Mouse (Mus musculus) liver, embryonic 11.5 days (tissue): ENCODE data around the gene Hprt. TPM values are rescaled to one million over a fixed set of nuclear protein-coding genes. Genes with fewer than 3 reads are reported as not detected.

Source experiments
- ATAC-seq: fragments of 200-750 bp; cut with Nextera tagmentation; replicated peaks from 2 replicates; pipeline ENCODE4 v1.8.0; 2017; ENCODE audit warnings: moderate number of reproducible peaks, mild to moderate bottlenecking, moderate TSS enrichment, moderate library complexity; ENCODE audit not compliant: low FRiP score
- DNase-seq: peaks from one replicate; pipeline ENCODE4 v3.0.0-alpha.2; 2017; ENCODE audit warnings: low spot score
- H3K27ac ChIP-seq: fragments of 300-500 bp; sonication (generic); 2 replicates; pipeline ENCODE4 v1.5.1; 2014; ENCODE audit warnings: mild to moderate bottlenecking, low read depth, low read length, control low read depth
- H3K27me3 ChIP-seq: fragments of 300-500 bp; sonication (generic); replicated peaks from 2 replicates; pipeline ENCODE4 v1.6.1; 2014; ENCODE audit warnings: low read length, mixed read lengths; ENCODE audit not compliant: control insufficient read depth, insufficient read depth
- H3K36me3 ChIP-seq: fragments of 300-500 bp; sonication (generic); 2 replicates; pipeline ENCODE4 v1.6.1; 2014; ENCODE audit warnings: mild to moderate bottlenecking, low read length, moderate library complexity, mixed read lengths; ENCODE audit not compliant: control insufficient read depth, insufficient read depth
- H3K4me1 ChIP-seq: fragments of 300-500 bp; sonication (generic); replicated peaks from 2 replicates; pipeline ENCODE4 v1.6.1; 2014; ENCODE audit warnings: low read length, mixed read lengths; ENCODE audit not compliant: control insufficient read depth, insufficient read depth
- H3K4me2 ChIP-seq: fragments of 300-500 bp; sonication (generic); 2 replicates; pipeline ENCODE4 v1.6.1; 2014; ENCODE audit warnings: mild to moderate bottlenecking, control low read depth, moderate library complexity
- H3K4me3 ChIP-seq: fragments of 300-500 bp; sonication (generic); 2 replicates; pipeline ENCODE4 v1.5.1; 2014; ENCODE audit warnings: low read depth, low read length, control low read depth
- H3K9ac ChIP-seq: fragments of 300-500 bp; sonication (generic); 2 replicates; pipeline ENCODE4 v1.6.1; 2014; ENCODE audit warnings: low read depth, low read length, control low read depth
- H3K9me3 ChIP-seq: fragments of 300-500 bp; sonication (generic); 2 replicates; pipeline ENCODE4 v1.6.1; 2016; ENCODE audit warnings: low read length, inconsistent platforms, mixed read lengths; ENCODE audit not compliant: control insufficient read depth
- WGBS: fragments of 180-500 bp; shearing (Covaris S2); extraction: QIAGEN DNeasy Blood & Tissue Kit; methylation state at CpG from one replicate; pipeline ENCODE4 v1.1.7; 2014; 5-methylcytosine and 5-hydroxymethylcytosine counted together
- polyA plus RNA-seq: library from polyadenylated mRNA; unstranded; fragments of >200 nt; fragmentation: Nextera tagmentation; extraction: Ambion mirVana; gene quantifications from 2 replicates; pipeline ENCODE4 v1.2.1, GENCODE M21; 2014

Hprt gene
- 300 and 324 TPM in 2 replicates for polyA plus RNA-seq

DNA sequence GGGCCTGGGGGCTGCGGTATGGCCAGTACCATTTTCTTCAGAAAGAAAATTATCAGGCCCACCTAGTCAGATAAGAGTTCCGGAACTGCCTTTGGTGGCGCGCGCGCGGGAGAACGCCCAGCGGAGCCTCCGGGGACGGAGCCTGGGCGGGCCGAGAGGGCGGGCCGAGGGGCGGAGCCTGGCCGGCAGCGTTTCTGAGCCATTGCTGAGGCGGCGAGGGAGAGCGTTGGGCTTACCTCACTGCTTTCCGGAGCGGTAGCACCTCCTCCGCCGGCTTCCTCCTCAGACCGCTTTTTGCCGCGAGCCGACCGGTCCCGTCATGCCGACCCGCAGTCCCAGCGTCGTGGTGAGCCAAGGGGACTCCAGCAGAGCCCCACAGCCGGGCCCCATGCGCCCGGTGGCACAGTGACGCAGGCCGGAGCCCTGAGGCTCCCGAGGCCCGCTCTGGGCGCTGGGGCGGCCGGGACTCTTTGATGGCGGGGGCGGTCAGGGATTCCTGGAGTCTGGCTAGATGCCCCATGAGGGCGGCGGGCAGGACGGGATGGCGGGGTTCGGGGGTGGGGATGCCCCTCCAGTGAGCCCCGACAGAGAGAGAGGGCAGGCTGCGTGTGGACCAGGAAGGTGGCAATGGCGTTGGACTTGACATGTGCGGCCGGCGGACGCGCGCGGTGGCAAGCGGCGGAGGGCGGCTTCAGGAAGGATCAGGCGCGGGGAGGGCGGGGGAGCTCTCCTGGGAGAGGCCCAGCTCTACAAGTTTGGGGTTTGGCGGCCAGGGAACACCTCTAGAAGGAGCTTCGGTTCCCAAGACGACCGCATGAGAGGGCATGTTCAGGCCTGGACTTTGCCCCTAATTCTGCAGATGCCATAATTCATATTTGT is at the start of gene Hprt:
TSS of gene Hprt (plus strand) at position 233 of the 879 bp plus-strand sequence.
- Histone ChIP-seq H3K4me2 (peak within 1 kb of the TSS; percentile 67), H3K36me3 (no peaks in the 10 kb centered on the region), H3K4me1 (no peaks in the 10 kb centered on the region), H3K4me3 (peak within 1 kb of the TSS; percentile 78), H3K27ac (peak within 1 kb of the TSS; percentile 89), H3K9ac (peak within 1 kb of the TSS; percentile 88), H3K9me3 (no peaks in the 10 kb centered on the region), H3K27me3 (no peaks in the 10 kb centered on the region)
- peak; percentile 86 for DNase-seq
- 15% methylated on average over 72 of the region's 72 CpGs for WGBS
- ATAC-seq = peak; percentile 96

DNA sequence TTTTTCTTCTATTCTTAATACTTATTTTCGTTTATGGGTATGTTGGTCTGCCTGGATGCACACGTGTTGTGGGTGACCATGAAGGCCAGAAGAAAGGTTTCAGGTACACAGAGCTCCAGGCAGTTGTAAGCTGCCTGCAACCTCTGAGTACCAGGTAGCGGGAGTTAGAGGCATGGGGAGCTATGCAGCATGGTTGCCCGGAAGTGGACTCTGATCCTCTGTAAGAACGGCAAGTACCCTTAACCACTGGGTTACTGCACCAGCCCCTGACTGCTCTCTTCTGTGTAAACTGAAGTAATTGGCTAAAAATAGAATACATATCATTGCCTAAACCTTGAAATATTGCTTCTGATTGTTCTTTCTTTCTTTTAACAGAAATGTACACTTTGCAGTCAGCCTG is 42.4 kb upstream of the Hprt start:
- no peak overlapping the region for H3K27ac ChIP-seq
- no peaks in the 10 kb centered on the region for H3K27me3 ChIP-seq
- H3K36me3 ChIP-seq = peaks cover 2% of the 10 kb centered on the region; the same call in 1 of the 2 replicates
- ATAC-seq (no peak), DNase-seq (no peak)
- H3K4me3 ChIP-seq = no peak overlapping the region
- no peak overlapping the region for H3K9ac ChIP-seq
- 93% methylated on average over 5 of the region's 5 CpGs for WGBS
- no peaks in the 10 kb centered on the region for H3K9me3 ChIP-seq
- no peaks in the 10 kb centered on the region for H3K4me1 ChIP-seq
- no peak overlapping the region for H3K4me2 ChIP-seq

DNA sequence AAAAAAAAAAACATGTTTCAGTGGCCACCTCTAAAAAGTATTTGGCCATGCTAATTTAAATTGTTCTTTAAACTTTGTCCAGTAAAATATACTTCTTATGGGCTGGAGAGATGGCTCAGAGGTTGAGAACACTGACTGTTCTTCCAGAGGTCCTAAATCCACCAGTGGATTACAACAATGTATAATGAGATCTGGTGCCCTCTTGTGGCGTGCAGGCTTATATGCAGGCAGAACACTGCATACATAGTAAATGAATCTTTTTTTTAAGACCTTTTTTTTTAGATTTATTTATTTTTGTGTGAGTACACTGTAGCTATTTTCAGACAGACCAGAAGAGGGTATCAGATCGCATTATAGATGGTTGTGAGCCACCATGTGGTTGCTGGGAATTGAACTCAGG is 38.2 kb upstream of the Hprt start:
- no peak for DNase-seq
- H3K4me2 ChIP-seq = no peak overlapping the region

DNA sequence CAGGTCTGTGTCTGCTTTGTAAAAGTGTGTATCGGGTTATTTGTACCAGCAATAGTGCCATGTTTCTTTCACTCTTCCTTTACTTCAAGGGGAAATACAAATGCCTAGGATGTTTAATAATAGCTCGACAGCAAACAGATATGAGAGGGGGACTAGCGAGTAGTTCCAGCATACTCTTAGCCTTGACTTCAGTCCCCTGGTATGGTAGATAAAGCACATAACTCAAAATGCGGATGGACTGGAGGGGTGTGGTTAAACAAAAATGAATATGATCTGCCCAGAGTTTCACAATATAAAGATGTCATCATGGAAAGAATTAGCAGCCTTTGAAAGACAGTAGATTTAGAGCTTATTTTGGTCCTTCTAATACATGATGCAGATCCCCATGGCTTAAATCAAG is 31.0 kb upstream of the Hprt start:
- no peak for DNase-seq
- Histone ChIP-seq H3K36me3 (no peaks in the 10 kb centered on the region), H3K9me3 (no peaks in the 10 kb centered on the region), H3K9ac (no peak overlapping the region), H3K27ac (no peak overlapping the region), H3K4me2 (no peak overlapping the region), H3K4me3 (no peak overlapping the region), H3K27me3 (no peaks in the 10 kb centered on the region), H3K4me1 (0 out of 2 replicates have a peak, but pooled peaks cover 3% of the 10 kb centered on the region)
- ATAC-seq = no peak
- WGBS = 76% methylated on average over 4 of the region's 4 CpGs

More for the DNA sequence above, 38.2 kb upstream of the Hprt start:
- Histone ChIP-seq H3K27ac (no peak overlapping the region), H3K36me3 (no peaks in the 10 kb centered on the region), H3K9ac (no peak overlapping the region), H3K4me1 (no peaks in the 10 kb centered on the region), H3K9me3 (no peaks in the 10 kb centered on the region), H3K4me3 (no peak overlapping the region), H3K27me3 (no peaks in the 10 kb centered on the region)
- no peak for ATAC-seq
- WGBS = 49% methylated on average over 2 of the region's 2 CpGs

DNA sequence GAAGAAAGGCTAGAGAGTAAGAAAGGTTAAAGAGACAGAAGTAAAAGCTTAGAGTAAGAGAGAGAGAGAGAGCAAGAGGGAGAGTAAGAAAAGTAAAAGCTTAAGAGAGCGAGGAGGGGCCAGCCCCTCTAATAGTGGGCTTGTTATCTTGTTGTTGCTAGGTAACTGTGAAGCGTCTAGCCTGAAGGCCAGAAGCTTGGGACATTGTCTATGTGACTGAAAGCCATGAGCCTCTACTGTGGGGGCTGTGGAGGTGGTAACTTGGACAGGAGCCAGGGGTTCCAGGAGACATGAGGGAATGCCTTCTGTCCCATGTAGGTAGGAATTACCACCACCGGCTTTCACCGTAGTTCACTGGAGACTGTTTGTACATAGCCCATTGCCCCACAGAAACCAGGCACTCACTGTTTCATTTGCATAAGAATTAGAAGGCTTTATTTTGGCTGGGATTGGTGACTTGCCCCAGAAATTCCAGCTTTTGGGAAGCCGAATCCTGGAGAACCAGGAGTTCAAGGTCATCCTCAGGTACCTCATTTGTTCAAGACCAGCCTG is 26.3 kb upstream of the Hprt start:
- DNase-seq = no peak
- no peak overlapping the region for H3K27ac ChIP-seq

DNA sequence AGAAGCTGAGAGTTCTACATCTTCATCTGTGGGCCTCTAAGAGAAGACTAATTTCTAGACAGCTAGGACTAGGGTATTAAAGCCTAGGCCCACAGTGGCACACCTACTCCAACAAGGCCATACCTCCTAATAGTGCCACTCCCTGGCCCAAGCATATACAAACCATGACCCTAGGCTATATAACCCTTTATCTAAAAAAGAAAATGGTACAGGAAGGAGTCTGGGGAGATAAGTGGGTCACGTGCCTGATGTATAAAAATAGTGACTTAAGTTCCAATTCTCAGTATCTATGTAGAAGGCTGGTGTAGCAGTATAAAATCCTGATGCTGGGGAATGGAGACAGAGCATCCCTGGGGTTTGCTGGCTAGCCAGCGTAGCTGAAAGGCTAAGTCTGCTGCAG is 22.8 kb upstream of the Hprt start:
- 0 out of 2 replicates have a peak, but pooled peaks cover 3% of the 10 kb centered on the region for H3K4me1 ChIP-seq
- no peak overlapping the region for H3K4me3 ChIP-seq
- no peak for DNase-seq
- no peaks in the 10 kb centered on the region for H3K36me3 ChIP-seq
- no peaks in the 10 kb centered on the region for H3K9me3 ChIP-seq
- 0 out of 2 replicates have a peak, but pooled peaks have one; percentile 43 for ATAC-seq
- no peak overlapping the region for H3K4me2 ChIP-seq
- WGBS = 76% methylated on average over 2 of the region's 2 CpGs
- H3K9ac ChIP-seq = no peak overlapping the region
- no peaks in the 10 kb centered on the region for H3K27me3 ChIP-seq
- no peak overlapping the region for H3K27ac ChIP-seq

More for the DNA sequence above, 26.3 kb upstream of the Hprt start:
- no peaks in the 10 kb centered on the region for H3K36me3 ChIP-seq
- no peak for ATAC-seq
- no peaks in the 10 kb centered on the region for H3K9me3 ChIP-seq
- H3K4me3 ChIP-seq = no peak overlapping the region
- 56% methylated on average over 5 of the region's 5 CpGs for WGBS
- H3K9ac ChIP-seq = no peak overlapping the region
- H3K4me2 ChIP-seq = no peak overlapping the region
- 0 out of 2 replicates have a peak, but pooled peaks cover 3% of the 10 kb centered on the region for H3K4me1 ChIP-seq
- H3K27me3 ChIP-seq = no peaks in the 10 kb centered on the region

DNA sequence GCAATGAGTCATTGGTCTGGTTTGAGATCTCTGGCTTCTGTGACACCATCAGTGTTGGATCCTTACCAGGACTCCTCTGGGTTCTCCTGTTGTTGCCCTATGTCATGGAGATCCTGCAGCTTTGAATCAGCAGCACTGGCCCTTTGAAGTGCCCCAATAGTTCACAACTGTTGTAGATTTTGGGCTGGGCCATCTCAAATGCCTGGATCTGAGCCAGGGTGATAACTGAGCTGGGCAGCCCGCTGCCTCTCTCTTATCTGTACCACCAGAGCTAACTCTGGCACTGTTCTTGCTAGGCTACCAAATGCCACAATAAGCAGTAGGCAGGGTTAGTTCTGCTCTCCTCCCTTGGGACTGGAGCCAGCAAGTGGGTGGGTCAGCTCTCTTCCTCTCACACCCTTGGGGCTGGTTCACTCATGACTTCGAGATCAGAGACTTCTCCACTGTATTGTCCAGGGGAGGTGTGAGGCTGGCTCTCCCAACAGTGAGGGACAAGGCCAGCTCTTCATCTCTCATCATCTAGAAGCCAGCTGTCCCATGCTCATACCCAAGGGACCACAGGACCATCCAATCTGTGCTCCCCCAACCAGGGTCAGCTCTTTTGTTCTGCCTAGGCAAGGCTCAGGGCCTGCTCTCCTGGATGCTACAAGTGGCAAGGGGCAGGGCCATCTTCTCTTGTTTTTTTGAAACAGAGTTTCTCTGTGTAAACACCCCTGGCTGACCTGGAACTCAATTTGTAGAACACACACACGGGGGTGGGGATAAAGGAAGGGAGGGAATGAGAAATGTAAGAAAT is 16.5 kb upstream of the Hprt start:
- Histone ChIP-seq H3K27me3 (no peaks in the 10 kb centered on the region), H3K27ac (peak overlapping the region; percentile 79), H3K9ac (no peak overlapping the region), H3K36me3 (no peaks in the 10 kb centered on the region), H3K4me1 (0 out of 2 replicates have a peak, but pooled peaks cover 2% of the 10 kb centered on the region), H3K4me2 (peak overlapping the region; percentile 43), H3K9me3 (no peaks in the 10 kb centered on the region), H3K4me3 (no peak overlapping the region)
- DNase-seq = peak; percentile 33
- 48% methylated on average over 3 of the region's 3 CpGs for WGBS
- ATAC-seq = peak; percentile 100

DNA sequence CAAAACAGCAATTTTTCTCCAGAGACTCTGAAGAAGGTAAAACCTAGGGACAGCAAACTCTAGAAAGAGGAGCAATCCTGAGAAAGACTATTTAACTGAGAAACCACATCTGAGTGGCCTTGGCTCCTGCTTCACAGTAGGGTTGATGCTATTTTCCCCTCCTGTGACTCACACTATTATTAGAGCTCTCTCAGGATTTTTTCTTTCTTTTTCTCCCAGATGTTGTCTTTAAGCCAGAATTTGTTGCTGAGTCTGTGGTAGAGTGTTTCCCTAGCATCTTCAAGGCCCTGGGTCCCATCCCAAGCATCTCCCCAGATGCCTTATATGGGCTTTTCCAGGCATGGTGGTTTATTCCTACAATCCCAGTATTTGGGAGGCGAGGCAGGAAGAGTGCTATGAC is 15.8 kb upstream of the Hprt start:
- Histone ChIP-seq H3K27ac (no peak overlapping the region), H3K36me3 (no peaks in the 10 kb centered on the region), H3K9me3 (no peaks in the 10 kb centered on the region), H3K4me2 (no peak overlapping the region), H3K4me3 (no peak overlapping the region), H3K27me3 (no peaks in the 10 kb centered on the region), H3K9ac (no peak overlapping the region), H3K4me1 (0 out of 2 replicates have a peak, but pooled peaks cover 2% of the 10 kb centered on the region)
- DNase-seq (no peak), ATAC-seq (no peak)
- 72% methylated on average over 1 of the region's 1 CpGs for WGBS
